Mouse (Mus musculus): ENCODE results near the gene Cdyl. TPM values are rescaled to one million over a fixed set of nuclear protein-coding genes. Genes with fewer than 3 reads are reported as not detected.

Cdyl gene
- polyA plus RNA-seq (2015; fragmentation: Nextera tagmentation; extraction: Ambion mirVana): 6.6 and 6.8 TPM in 2 replicates

GRCm38 (mm10) chr13:35659406-35659985, at the start of gene Cdyl:
Gene Cdyl, plus strand, starts transcription at chr13:35659833.

DNA sequence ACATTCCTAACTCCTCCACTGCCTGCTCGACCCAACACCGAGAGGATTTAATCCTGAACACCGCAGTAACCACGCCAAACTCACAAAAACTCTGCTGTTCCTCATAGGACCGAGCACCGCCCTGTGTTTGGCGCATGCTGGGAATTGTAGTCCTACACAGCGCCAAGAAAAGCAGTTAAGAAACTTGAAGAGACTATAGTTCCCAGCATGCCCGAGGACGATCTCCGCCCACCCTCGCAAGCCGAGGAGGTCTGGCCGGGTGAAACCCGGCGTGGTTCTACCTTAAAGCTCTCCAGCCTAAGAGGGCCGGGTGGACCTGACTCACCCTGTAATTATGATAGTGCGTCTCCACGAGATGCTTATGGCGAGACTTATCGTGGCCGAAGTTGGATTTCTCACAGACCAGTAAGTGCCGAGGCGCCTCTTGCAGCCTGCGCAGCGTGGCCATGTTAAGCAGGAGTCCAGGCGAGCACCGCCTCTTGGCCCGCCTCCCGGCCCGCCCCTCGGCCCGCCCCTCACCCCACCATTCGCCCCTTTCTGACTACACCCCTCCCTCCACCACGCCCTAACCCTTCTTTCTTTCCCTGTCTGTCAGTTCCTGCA, 246.3 kb downstream of the Cdyl start, which contains the start of gene Rpp40:
Gene Rpp40 (minus strand): TSS at position 481 of the 603 bp plus-strand sequence.

Other genes with a start within 250 kb of the Cdyl start
- 9.5 and 10.1 TPM in 2 replicates for gene Rpp40, start 246.5 kb downstream of the Cdyl start, polyA plus RNA-seq (2015; fragmentation: Nextera tagmentation; extraction: Ambion mirVana)

Data from skeletal muscle tissue, postnatal 0 days (tissue).